Mouse (Mus musculus) colon, adult 2 months (tissue): ENCODE measurements around the gene Faxc. TPM values are rescaled to one million over a fixed set of nuclear protein-coding genes. Genes with fewer than 3 reads are reported as not detected.

Source experiments
- polyA plus RNA-seq: library from polyadenylated mRNA; depleted of rRNA; stranded (reverse); fragments of >200 nt; gene quantifications from 2 replicates; pipeline ENCODE4 v1.2.3, GENCODE M21; 2012; rRNA removed

Faxc gene
- polyA plus RNA-seq = 1.7 and 1.8 TPM in 2 replicates

DNA sequence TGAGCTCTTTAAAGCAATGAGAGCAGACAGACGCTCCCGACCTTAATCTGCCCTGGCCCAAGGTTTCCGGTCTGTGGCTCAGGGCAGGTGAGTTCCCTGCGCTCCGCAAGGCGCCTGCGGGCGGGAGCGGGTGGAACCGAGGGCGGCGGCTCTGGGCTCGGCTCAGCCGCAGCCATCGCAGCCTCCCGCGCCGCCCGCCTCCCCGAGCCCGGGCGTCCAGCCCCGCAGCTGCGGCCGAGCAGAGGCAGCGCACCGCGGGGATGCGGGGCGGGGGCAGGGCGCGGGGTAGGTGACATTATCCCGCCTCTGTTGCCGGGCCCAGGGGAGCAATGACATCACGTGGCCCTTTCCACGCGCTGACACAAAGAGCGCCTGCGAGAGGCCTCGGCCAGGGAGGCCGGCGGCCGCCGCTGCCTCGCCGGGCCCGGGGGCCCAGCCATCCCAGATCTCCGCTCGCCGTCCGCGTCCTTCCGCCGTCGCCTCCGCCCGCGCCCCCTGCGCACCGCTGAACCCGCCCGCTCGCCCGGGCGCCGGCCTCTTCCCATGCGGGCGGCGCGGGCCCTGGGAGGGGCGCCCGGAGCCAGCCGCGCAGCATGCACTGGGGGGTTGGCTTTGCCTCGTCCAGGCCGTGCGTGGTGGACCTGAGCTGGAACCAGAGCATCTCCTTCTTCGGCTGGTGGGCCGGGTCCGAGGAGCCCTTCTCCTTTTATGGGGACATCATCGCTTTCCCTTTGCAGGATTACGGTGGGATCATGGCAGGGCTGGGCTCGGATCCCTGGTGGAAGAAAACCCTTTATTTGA is at the start of gene Faxc:
Gene Faxc, plus strand, starts transcription at position 359 of the 801 bp plus-strand sequence.

Other genes with a start within 250 kb of the Faxc start
- not detected in 2 replicates for gene Prdm13, start 245.4 kb upstream of the Faxc start, polyA plus RNA-seq
- gene Ccnc, start 203.6 kb upstream of the Faxc start, polyA plus RNA-seq = 2.5 and 4.0 TPM in 2 replicates
- 2.6 and 2.9 TPM in 2 replicates for gene Usp45, start 164.2 kb upstream of the Faxc start, polyA plus RNA-seq
- 1.8 and 1.9 TPM in 2 replicates for gene Tstd3, start 164.1 kb upstream of the Faxc start, polyA plus RNA-seq
- 30.1 and 33.7 TPM in 2 replicates for gene Pnisr, start 83.7 kb upstream of the Faxc start, polyA plus RNA-seq
- 1.4 and 1.6 TPM in 2 replicates for gene Coq3, start 51.7 kb upstream of the Faxc start, polyA plus RNA-seq